Mouse (Mus musculus) limb, embryonic 12.5 days (tissue): ENCODE data around the gene Dguok. TPM values are rescaled to one million over a fixed set of nuclear protein-coding genes. Genes with fewer than 3 reads are reported as not detected.

Experiments
- ATAC-seq: fragments of 200-750 bp; cut with Nextera tagmentation; 2 replicates; pipeline ENCODE4 v1.8.0; 2017; ENCODE audit warnings: low read depth, moderate TSS enrichment; ENCODE audit not compliant: insufficient number of reproducible peaks, insufficient read depth, low FRiP score, low TSS enrichment
- H3K27ac ChIP-seq: fragments of 300-500 bp; sonication (generic); 2 replicates; pipeline ENCODE4 v1.5.1; 2016; ENCODE audit warnings: mild to moderate bottlenecking, moderate library complexity
- H3K27me3 ChIP-seq: fragments of 300-500 bp; sonication (generic); 2 replicates; pipeline ENCODE4 v1.6.1; 2016; ENCODE audit warnings: mild to moderate bottlenecking, moderate library complexity
- H3K36me3 ChIP-seq: fragments of 300-500 bp; sonication (generic); 2 replicates; pipeline ENCODE4 v1.6.1; 2016; ENCODE audit warnings: mild to moderate bottlenecking, moderate library complexity
- H3K4me1 ChIP-seq: fragments of 300-500 bp; sonication (generic); replicated peaks from 2 replicates; pipeline ENCODE4 v1.6.1; 2016
- H3K4me2 ChIP-seq: fragments of 300-500 bp; sonication (generic); 2 replicates; pipeline ENCODE4 v1.6.1; 2016; ENCODE audit warnings: mild to moderate bottlenecking, moderate library complexity
- H3K4me3 ChIP-seq: fragments of 300-500 bp; sonication (generic); replicated peaks from 2 replicates; pipeline ENCODE4 v1.5.1; 2016; ENCODE audit warnings: mild to moderate bottlenecking
- H3K9ac ChIP-seq: fragments of 300-500 bp; sonication (generic); replicated peaks from 2 replicates; pipeline ENCODE4 v1.6.1; 2016; ENCODE audit warnings: mild to moderate bottlenecking, moderate library complexity
- H3K9me3 ChIP-seq: fragments of 300-500 bp; sonication (generic); 2 replicates; pipeline ENCODE4 v1.6.1; 2016; ENCODE audit warnings: mild to moderate bottlenecking, moderate library complexity
- WGBS: fragments of 180-500 bp; shearing (Covaris S2); methylation state at CpG from one replicate; pipeline ENCODE4 v1.1.7; 2016; 5-methylcytosine and 5-hydroxymethylcytosine counted together
- polyA plus RNA-seq: library from polyadenylated mRNA; unstranded; fragments of >200 nt; fragmentation: Nextera tagmentation; extraction: Ambion mirVana; gene quantifications from 2 replicates; pipeline ENCODE4 v1.2.1, GENCODE M21; 2016

The Dguok gene
- polyA plus RNA-seq, 1 experiment from 2014 or later: 77.8 TPM

DNA sequence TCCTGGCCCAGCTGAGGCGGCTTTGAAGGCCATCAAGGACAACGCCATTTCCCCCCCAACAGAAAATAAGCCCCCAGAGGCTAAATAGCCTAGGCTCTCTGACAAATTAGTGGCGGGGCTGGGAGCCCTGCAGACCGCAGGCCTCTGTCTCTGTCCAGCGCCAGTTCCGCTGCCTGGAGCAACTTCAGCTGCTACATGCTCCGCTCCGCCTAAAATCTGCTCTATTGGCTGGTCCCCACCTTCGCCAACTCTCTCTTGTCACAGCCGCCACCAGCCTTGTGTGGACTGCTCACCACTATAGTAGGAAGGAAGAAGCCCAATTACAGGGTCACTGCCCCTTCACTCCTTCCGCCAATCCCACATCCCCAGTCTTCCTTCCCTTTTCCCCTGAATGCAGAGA, 53.1 kb downstream of the Dguok start:
- peak overlapping the region; percentile 48; the same call in 1 of the 2 replicates for H3K9ac ChIP-seq

DNA sequence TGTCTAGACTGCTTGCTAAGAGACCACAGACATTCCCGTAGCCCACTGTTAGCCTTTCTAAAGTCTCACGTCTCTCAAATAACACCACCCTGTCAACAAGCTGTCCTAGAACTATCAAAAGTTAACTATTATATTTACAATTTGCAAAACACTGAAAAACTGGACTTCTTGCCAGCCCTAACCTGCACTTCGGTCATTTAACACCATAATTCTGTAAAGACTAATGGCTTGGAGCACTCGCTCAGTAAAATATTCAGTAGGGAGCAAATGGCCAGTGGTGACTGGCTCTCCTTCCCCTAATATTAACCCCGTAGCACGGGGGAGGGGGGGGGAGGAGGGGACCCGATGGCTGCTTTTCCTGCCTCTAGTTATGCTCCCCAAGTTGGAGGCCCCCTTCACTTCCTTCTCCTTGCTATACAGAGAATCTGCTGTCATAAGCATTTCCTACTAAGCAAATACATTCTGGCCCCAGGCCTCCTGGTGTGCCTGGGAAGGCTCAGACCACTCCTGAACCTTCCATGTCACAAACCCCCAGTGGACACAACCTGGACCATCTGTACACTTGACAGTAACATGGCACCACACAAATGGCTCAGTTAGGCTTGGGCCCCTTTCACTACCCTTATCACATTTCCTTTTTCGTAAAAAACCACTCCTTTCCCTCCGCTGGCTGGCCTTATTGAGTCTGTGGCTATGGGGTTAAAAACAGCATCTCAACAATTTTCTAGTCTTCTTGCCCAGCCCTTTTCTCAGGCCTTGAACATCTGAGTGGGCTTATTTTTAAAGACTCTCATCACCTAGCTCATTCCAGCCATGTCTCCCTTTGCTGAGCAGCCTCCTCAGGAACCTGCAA, 56.1 kb downstream of the Dguok start:
- ATAC-seq: no peak
- H3K9me3 ChIP-seq: no peaks in the 10 kb centered on the region
- peak overlapping the region; percentile 17; the same call in 1 of the 2 replicates for H3K4me2 ChIP-seq
- peaks cover 68% of the 10 kb centered on the region for H3K36me3 ChIP-seq
- peak overlapping the region; percentile 42; the same call in 1 of the 2 replicates for H3K9ac ChIP-seq
- 61% methylated on average over 9 of the region's 9 CpGs for WGBS
- no peak overlapping the region for H3K4me3 ChIP-seq
- no peak overlapping the region for H3K27ac ChIP-seq
- peaks cover 78% of the 10 kb centered on the region for H3K4me1 ChIP-seq
- H3K27me3 ChIP-seq: no peaks in the 10 kb centered on the region

More for the DNA sequence above, 53.1 kb downstream of the Dguok start:
- Histone ChIP-seq H3K4me1 (peaks cover 75% of the 10 kb centered on the region), H3K4me3 (peak overlapping the region; percentile 88), H3K4me2 (peak overlapping the region; percentile 92), H3K27me3 (no peaks in the 10 kb centered on the region), H3K9me3 (no peaks in the 10 kb centered on the region), H3K27ac (peak overlapping the region; percentile 29; the same call in 1 of the 2 replicates), H3K36me3 (peaks cover 38% of the 10 kb centered on the region)
- no peak for ATAC-seq
- 33% methylated on average over 11 of the region's 11 CpGs for WGBS

DNA sequence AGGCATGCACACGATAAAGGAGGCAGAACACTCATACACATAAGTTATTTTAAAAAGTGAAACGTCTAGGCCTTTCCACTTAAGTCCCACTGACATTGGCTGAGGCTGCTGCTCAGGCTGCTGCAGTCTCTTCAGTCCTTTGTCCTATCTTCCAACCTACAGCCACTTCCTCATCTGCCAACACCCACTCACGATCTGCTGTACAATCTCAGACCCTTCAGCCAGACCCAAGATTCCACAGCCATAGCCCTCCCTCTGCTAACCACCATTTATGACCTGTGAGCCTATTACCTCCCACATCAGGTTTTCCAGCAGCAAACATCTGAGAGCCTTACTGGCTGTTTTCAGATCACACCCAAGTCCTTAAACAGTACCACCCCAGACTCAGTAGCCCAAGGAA, 57.3 kb downstream of the Dguok start:
- 56% methylated on average over 3 of the region's 3 CpGs for WGBS
- ATAC-seq: no peak
- Histone ChIP-seq H3K4me2 (no peak overlapping the region), H3K36me3 (peaks cover 80% of the 10 kb centered on the region), H3K4me1 (peaks cover 79% of the 10 kb centered on the region), H3K4me3 (no peak overlapping the region), H3K9me3 (no peaks in the 10 kb centered on the region), H3K9ac (no peak overlapping the region), H3K27ac (no peak overlapping the region), H3K27me3 (no peaks in the 10 kb centered on the region)

- 75% methylated on average over 4 of the region's 4 CpGs for WGBS
- Histone ChIP-seq H3K9ac (no peak overlapping the region), H3K4me3 (no peak overlapping the region), H3K27me3 (no peaks in the 10 kb centered on the region), H3K36me3 (peaks cover 81% of the 10 kb centered on the region), H3K4me2 (no peak overlapping the region), H3K27ac (no peak overlapping the region), H3K9me3 (no peaks in the 10 kb centered on the region), H3K4me1 (peaks cover 79% of the 10 kb centered on the region)
- ATAC-seq: no peak
Measured at GRCm38 (mm10) chr6:83448911-83449310, 57.9 kb downstream of the Dguok start.

DNA sequence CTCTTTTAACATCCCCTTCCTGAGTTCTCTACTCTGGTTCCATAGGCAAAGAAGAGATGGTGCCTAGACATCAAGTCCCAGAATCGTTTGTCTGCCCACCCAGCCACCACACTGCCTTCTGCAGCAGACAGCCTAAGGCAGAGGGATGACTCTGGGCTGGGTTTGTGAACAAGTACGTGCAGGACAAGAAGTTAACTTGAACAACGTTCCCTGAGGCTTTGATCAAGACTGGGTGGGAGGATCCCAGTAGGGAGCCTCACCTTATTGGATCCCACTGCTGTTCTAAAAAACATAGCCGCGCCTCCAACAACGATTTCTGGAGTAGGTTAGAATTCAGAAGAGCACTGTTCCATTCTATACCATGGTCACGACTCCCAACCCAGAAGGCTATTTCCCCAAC, 59.7 kb downstream of the Dguok start:
- Histone ChIP-seq H3K4me1 (peaks cover 80% of the 10 kb centered on the region), H3K4me3 (no peak overlapping the region), H3K4me2 (no peak overlapping the region), H3K27me3 (no peaks in the 10 kb centered on the region), H3K9ac (no peak overlapping the region), H3K27ac (no peak overlapping the region), H3K9me3 (no peaks in the 10 kb centered on the region), H3K36me3 (peaks cover 73% of the 10 kb centered on the region)
- no peak for ATAC-seq
- WGBS: 70% methylated on average over 7 of the region's 7 CpGs

- no peak overlapping the region for H3K4me2 ChIP-seq
- H3K27me3 ChIP-seq: no peaks in the 10 kb centered on the region
- no peak overlapping the region for H3K9ac ChIP-seq
- peaks cover 72% of the 10 kb centered on the region for H3K4me1 ChIP-seq
- no peak overlapping the region for H3K27ac ChIP-seq
- no peaks in the 10 kb centered on the region for H3K9me3 ChIP-seq
- WGBS: 76% methylated on average over 2 of the region's 2 CpGs
- ATAC-seq: no peak
- no peak overlapping the region for H3K4me3 ChIP-seq
- peaks cover 64% of the 10 kb centered on the region for H3K36me3 ChIP-seq
Measured at GRCm38 (mm10) chr6:83445796-83446195, 61.0 kb downstream of the Dguok start.

DNA sequence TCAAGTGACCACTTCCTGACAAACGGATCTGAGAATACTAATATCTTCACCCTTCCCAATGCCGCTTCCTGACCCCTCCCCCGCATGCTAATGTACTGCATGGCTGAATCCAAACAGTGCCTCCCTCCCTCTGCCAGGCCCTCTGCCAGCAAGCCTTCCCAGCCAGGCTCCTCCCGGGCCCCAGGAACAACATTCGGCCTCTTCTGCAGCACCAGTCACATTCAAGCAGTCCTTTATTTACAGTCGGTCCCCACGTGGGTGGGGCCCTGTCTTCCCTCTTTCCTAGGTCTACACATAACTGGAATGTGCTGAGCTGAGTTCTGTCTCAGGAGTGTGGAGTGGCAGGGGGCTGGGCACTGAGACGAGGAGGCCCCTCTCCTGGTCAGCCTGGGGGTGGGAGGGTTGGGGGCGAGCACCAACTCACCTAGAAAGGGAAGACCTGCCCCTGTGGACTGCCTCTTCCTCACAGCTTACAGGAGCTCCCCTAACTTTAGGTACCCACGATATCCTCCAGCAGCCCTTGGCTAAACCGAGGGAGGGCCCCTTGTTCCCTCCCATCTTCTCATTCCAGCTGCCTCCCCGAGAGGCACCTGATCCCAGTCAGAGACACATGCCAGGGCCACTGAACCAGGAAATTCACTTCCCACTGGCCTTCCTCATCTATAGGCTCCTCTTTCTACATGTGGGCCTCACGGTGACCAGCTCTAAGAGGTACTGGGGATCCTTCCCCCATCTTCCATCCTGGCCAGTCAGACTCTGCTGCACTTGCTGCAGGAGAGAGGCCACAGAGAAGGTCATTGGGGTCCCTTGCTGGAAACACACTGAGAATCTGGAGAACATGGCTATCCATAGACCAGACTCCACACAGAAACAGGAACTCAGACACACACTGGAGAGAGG, 63.1 kb downstream of the Dguok start:
- peaks cover 72% of the 10 kb centered on the region for H3K4me1 ChIP-seq
- no peak overlapping the region for H3K4me3 ChIP-seq
- WGBS: 14% methylated on average over 13 of the region's 13 CpGs
- no peak for ATAC-seq
- H3K4me2 ChIP-seq: peak overlapping the region; percentile 90
- H3K36me3 ChIP-seq: peaks cover 50% of the 10 kb centered on the region
- no peaks in the 10 kb centered on the region for H3K9me3 ChIP-seq
- no peaks in the 10 kb centered on the region for H3K27me3 ChIP-seq
- H3K9ac ChIP-seq: no peak overlapping the region; the same call in 1 of the 2 replicates
- H3K27ac ChIP-seq: peak overlapping the region; percentile 46

DNA sequence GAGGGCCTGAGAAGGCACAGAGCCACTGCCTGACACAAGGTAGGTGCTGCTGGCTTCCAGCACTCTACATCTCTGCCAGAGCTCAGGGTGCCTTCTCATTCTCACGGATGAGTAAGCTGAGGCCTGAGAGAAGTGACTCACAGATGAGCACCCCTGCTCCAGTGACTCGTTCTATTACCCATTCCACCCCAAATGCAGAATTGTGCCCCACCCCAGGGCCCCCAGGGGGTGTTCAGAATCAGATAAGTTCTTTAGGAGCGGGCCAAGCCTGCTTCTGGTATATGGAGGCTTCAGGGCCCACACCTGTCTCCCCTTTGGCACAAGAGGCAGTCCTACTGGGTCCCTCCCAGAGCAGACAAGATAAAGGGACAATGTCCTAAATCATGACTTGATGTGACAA, 64.1 kb downstream of the Dguok start:
- peaks cover 50% of the 10 kb centered on the region for H3K36me3 ChIP-seq
- peaks cover 73% of the 10 kb centered on the region for H3K4me1 ChIP-seq
- H3K27ac ChIP-seq: peak overlapping the region; percentile 95
- H3K27me3 ChIP-seq: no peaks in the 10 kb centered on the region
- H3K9ac ChIP-seq: no peak overlapping the region
- no peaks in the 10 kb centered on the region for H3K9me3 ChIP-seq
- 50% methylated on average over 3 of the region's 3 CpGs for WGBS
- ATAC-seq: no peak
- H3K4me3 ChIP-seq: 0 out of 2 replicates have a peak overlapping the region, but pooled peaks have one; percentile 73
- H3K4me2 ChIP-seq: peak overlapping the region; percentile 90

- Histone ChIP-seq H3K9ac (peak overlapping the region; percentile 78), H3K4me3 (peak overlapping the region; percentile 73), H3K9me3 (no peaks in the 10 kb centered on the region), H3K36me3 (peaks cover 45% of the 10 kb centered on the region), H3K4me1 (peaks cover 73% of the 10 kb centered on the region), H3K4me2 (peak overlapping the region; percentile 90), H3K27me3 (no peaks in the 10 kb centered on the region), H3K27ac (peak overlapping the region; percentile 95)
- under 1% methylated on average over 47 of the region's 48 CpGs for WGBS
- peak; percentile 92 for ATAC-seq
Measured at GRCm38 (mm10) chr6:83441259-83442061, 65.3 kb downstream of the Dguok start.

DNA sequence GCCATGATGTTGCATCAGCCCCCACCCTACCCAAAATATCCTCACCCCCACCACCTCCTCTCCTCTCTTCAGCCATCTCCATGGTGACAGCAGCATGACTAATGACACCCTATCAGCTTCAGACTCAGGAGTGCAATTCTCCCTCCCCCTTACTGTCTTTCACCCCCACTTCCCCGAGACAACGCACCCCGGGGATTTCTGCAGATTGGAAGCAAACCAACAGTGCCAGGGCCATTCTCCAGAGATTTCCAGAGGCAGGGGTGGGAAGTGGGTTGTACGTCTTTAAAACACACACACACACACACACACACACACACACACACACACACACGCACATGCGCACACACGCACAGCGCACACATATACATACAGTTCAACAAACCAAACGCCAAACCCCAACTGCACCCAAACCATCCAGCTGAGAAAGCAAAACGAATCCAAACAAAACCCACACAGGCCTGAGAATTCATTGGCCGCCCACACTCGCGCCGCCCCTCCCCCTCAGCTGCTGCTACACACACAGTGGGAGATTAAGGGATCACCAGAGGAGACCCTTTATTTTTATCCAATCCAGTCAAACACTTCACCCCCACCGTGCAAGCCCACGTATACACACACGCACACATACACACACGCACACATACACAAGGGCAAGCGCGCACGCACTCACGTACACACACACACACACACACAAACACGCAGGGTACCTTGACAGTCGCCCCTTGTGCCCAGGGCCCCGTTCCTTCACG, 66.1 kb downstream of the Dguok start:
- H3K4me3 ChIP-seq: peak overlapping the region; percentile 73
- peak overlapping the region; percentile 78 for H3K9ac ChIP-seq
- ATAC-seq: peak; percentile 44
- no peaks in the 10 kb centered on the region for H3K27me3 ChIP-seq
- H3K4me2 ChIP-seq: peak overlapping the region; percentile 90
- H3K36me3 ChIP-seq: peaks cover 44% of the 10 kb centered on the region
- no peaks in the 10 kb centered on the region for H3K9me3 ChIP-seq
- H3K4me1 ChIP-seq: peaks cover 73% of the 10 kb centered on the region
- WGBS: 8% methylated on average over 26 of the region's 26 CpGs
- H3K27ac ChIP-seq: peak overlapping the region; percentile 95
